Mouse (Mus musculus) midbrain, embryonic 11.5 days (tissue): ENCODE measurements around the gene Jak1. TPM values are rescaled to one million over a fixed set of nuclear protein-coding genes. Genes with fewer than 3 reads are reported as not detected.
A peak's percentile ranks its signal among the peaks of the same experiment; 100 is the strongest.

Experiments
- ATAC-seq: fragments of 200-750 bp; cut with Nextera tagmentation; 2 replicates; pipeline ENCODE4 v1.8.0; 2017; ENCODE audit warnings: moderate TSS enrichment, moderate library complexity; ENCODE audit not compliant: low FRiP score
- DNase-seq: peaks from one replicate; pipeline ENCODE4 v3.0.0; 2015; ENCODE audit warnings: low spot score; ENCODE audit errors: missing footprints
- H3K27ac ChIP-seq: fragments of 300-500 bp; sonication (generic); 2 replicates; pipeline ENCODE4 v1.5.1; 2014; ENCODE audit warnings: low read depth, low read length
- H3K27me3 ChIP-seq: fragments of 300-500 bp; sonication (generic); 2 replicates; pipeline ENCODE4 v1.6.1; 2014; ENCODE audit warnings: mild to moderate bottlenecking, low read length, moderate library complexity, mixed read lengths; ENCODE audit not compliant: control insufficient read depth, insufficient read depth
- H3K36me3 ChIP-seq: fragments of 300-500 bp; sonication (generic); 2 replicates; pipeline ENCODE4 v1.6.1; 2014; ENCODE audit warnings: mild to moderate bottlenecking, low read length, moderate library complexity, mixed read lengths; ENCODE audit not compliant: control insufficient read depth, insufficient read depth
- H3K4me1 ChIP-seq: fragments of 300-500 bp; sonication (generic); 2 replicates; pipeline ENCODE4 v1.6.1; 2014; ENCODE audit warnings: low read length; ENCODE audit not compliant: control insufficient read depth, insufficient read depth
- H3K4me2 ChIP-seq: fragments of 300-500 bp; sonication (generic); 2 replicates; pipeline ENCODE4 v1.6.1; 2014; ENCODE audit warnings: mild to moderate bottlenecking, moderate library complexity
- H3K4me3 ChIP-seq: fragments of 300-500 bp; sonication (generic); 2 replicates; pipeline ENCODE4 v1.5.1; 2014; ENCODE audit warnings: low read depth, low read length
- H3K9ac ChIP-seq: fragments of 300-500 bp; sonication (generic); 2 replicates; pipeline ENCODE4 v1.6.1; 2014; ENCODE audit warnings: low read length
- H3K9me3 ChIP-seq: fragments of 300-500 bp; sonication (generic); 2 replicates; pipeline ENCODE4 v1.6.1; 2016; ENCODE audit warnings: low read length; ENCODE audit not compliant: control insufficient read depth
- WGBS: fragments of 180-500 bp; shearing (Covaris S2); extraction: QIAGEN DNeasy Blood & Tissue Kit; methylation state at CpG from one replicate; pipeline ENCODE4 v1.1.7; 2014; 5-methylcytosine and 5-hydroxymethylcytosine counted together
- polyA plus RNA-seq: library from polyadenylated mRNA; unstranded; fragments of >200 nt; fragmentation: Nextera tagmentation; extraction: Ambion mirVana; gene quantifications from 2 replicates; pipeline ENCODE4 v1.2.1, GENCODE M21; 2014

The Jak1 gene
- polyA plus RNA-seq, 1 experiment from 2014 or later, result 52.2 TPM

DNA sequence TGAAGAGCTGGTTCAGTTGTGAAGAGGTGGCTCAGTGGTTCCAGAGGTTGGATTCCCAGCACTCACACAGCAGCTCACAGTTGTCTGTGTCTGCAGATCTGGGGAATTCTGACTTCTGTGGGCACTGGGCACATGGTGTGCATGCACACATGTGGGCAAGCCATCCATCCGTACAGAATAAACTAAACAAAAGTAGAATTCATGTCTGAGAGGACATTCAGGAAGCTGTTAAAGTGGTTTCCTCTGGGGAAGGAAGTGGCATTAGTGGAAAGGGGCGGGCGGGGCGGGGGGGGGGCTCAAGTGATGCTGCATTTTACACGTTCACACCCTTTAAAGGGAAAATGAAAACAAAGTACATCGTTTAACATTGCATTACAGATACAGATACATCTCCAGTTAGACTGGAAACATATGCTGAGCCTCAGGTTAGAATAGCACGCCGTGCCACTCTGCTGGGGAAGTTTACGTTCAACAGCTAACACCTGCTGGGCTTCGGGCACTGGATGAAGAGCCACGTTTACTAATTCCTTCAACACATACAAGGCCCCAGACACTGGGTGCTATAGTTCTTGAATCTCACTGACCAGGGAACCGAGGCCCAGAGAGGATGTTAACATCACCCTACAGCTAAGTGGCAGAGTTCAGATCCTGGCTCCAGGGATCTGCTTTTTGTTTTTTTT is 33.4 kb upstream of the Jak1 start:
- Histone ChIP-seq H3K27me3 (peaks cover 9% of the 10 kb centered on the region), H3K9ac (no peak overlapping the region), H3K4me3 (no peak overlapping the region), H3K4me2 (no peak overlapping the region), H3K27ac (no peak overlapping the region), H3K36me3 (no peaks in the 10 kb centered on the region), H3K4me1 (no peaks in the 10 kb centered on the region), H3K9me3 (no peaks in the 10 kb centered on the region)
- DNase-seq (no peak), ATAC-seq (no peak)
- WGBS, result 76% methylated on average over 12 of the region's 12 CpGs

DNA sequence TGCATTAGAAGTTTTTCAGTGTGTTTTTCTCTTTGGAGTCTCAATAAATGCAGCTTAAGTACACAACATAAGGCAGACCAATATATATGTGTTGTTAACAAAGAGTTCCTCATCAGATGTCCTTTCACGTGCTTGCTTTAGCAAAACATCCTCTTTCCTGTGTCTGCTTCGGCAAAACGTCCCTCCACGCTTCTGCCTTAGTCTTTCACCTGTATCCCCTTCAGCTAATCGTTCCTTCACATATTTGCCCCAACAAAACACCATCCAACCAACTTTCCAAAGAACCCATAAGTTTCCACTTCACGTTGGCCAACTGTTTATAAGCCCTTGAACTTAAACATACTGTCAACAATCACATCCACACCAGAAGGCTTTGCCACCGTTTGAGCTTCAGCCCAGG is 31.8 kb upstream of the Jak1 start:
- DNase-seq (no peak), ATAC-seq (no peak)
- H3K27me3 ChIP-seq, result peaks cover 21% of the 10 kb centered on the region
- peaks cover 11% of the 10 kb centered on the region; the same call in 1 of the 2 replicates for H3K4me1 ChIP-seq
- H3K4me3 ChIP-seq, result no peak overlapping the region
- H3K27ac ChIP-seq, result no peak overlapping the region
- H3K9me3 ChIP-seq, result no peaks in the 10 kb centered on the region
- 76% methylated on average over 7 of the region's 7 CpGs for WGBS
- no peak overlapping the region for H3K9ac ChIP-seq
- H3K4me2 ChIP-seq, result no peak overlapping the region
- H3K36me3 ChIP-seq, result no peaks in the 10 kb centered on the region

DNA sequence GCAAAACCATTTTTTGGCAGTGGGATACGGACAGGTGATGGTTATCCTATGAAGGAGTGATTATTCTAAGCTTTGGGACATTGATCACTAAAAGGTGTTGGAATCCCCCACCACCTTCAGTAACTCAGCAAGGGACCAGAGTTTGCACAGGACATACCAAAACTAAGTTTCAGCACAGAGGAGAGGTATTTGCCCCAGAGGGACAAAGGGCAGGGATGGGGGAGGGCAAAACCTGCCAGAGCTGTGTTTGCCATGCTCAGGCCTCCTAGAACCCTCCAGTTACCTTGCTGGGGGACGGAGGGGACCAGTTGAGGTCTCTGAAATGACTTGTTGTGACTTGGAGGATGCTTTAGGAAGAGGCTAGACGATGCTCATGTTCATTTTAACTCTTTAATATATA is 30.7 kb upstream of the Jak1 start:
- Histone ChIP-seq H3K27ac (no peak overlapping the region), H3K27me3 (peaks cover 29% of the 10 kb centered on the region), H3K4me3 (no peak overlapping the region), H3K9ac (no peak overlapping the region), H3K4me1 (peaks cover 13% of the 10 kb centered on the region; the same call in 1 of the 2 replicates), H3K36me3 (no peaks in the 10 kb centered on the region), H3K4me2 (no peak overlapping the region), H3K9me3 (no peaks in the 10 kb centered on the region)
- ATAC-seq (no peak), DNase-seq (no peak)
- WGBS, result 77% methylated on average over 3 of the region's 3 CpGs

DNA sequence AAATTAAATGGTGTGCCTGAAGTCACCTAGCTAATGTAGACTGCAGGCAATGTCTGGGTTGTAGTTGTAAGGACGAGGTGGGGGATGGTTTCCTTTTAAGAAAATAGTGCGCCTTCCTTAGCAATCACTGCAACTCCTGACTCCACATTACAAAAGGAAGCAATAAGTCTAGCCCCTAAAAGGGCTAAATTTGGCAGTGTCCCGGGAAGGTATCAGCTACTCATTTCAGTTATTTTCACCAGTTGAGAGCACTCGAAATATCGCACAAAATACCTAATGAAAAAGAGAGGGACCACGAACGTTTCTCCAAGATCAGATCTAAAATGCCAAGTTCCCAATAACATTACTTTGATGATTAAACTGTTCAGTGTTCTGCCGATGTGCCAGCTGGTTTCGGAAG is 28.6 kb upstream of the Jak1 start:
- Histone ChIP-seq H3K4me1 (peaks cover 13% of the 10 kb centered on the region; the same call in 1 of the 2 replicates), H3K9ac (no peak overlapping the region), H3K4me3 (no peak overlapping the region), H3K27me3 (peaks cover 34% of the 10 kb centered on the region), H3K27ac (no peak overlapping the region), H3K36me3 (no peaks in the 10 kb centered on the region), H3K9me3 (no peaks in the 10 kb centered on the region), H3K4me2 (peak overlapping the region; percentile 82; the same call in 1 of the 2 replicates)
- 41% methylated on average over 9 of the region's 9 CpGs for WGBS
- no peak for ATAC-seq
- peak; percentile 92 for DNase-seq

DNA sequence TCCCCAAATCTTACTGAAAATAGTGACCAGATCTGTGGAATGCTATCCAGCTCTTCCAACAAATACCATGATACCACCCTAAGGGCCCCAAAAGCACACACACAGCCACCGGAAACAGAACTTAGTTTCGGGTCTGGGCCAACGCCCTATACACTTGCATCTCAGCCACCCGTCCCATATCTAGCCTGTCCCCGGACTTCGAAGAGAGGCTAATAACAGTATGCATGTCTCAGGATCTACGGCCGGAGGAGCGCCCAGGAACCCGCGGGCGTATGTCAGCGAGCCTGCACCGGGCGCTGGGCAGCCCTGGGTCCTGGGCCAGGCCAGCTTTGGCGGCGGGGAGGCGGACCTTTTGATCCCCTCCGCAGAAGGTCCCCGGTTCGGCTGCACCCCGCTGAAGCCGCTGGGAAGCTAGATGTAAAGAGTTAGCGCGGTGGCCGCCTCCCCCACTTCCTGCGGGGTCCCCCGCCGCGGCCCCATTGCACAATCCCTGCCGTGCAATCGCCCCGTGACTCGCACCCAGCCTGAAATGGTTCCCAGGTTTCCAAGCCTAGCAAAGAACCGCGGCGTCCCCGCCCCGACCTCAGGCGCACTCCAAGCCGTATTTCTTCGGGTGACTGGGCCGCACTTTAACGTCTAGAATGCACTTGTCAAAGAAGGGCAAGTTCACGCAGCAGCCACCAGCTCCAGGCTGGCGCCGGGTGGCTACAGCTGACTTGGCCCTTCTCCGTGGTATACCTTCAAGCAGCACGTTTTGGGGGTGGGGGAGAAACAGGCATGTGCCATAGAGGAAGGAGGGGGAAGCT is 27.9 kb upstream of the Jak1 start:
- Histone ChIP-seq H3K9ac (peak overlapping the region; percentile 49), H3K4me3 (peak overlapping the region; percentile 42), H3K27ac (no peak overlapping the region), H3K4me1 (peaks cover 13% of the 10 kb centered on the region; the same call in 1 of the 2 replicates), H3K9me3 (no peaks in the 10 kb centered on the region), H3K27me3 (peaks cover 34% of the 10 kb centered on the region), H3K36me3 (no peaks in the 10 kb centered on the region), H3K4me2 (peak overlapping the region; percentile 82)
- peak; percentile 60 for ATAC-seq
- WGBS, result under 1% methylated on average over 49 of the region's 49 CpGs
- peak; percentile 95 for DNase-seq

DNA sequence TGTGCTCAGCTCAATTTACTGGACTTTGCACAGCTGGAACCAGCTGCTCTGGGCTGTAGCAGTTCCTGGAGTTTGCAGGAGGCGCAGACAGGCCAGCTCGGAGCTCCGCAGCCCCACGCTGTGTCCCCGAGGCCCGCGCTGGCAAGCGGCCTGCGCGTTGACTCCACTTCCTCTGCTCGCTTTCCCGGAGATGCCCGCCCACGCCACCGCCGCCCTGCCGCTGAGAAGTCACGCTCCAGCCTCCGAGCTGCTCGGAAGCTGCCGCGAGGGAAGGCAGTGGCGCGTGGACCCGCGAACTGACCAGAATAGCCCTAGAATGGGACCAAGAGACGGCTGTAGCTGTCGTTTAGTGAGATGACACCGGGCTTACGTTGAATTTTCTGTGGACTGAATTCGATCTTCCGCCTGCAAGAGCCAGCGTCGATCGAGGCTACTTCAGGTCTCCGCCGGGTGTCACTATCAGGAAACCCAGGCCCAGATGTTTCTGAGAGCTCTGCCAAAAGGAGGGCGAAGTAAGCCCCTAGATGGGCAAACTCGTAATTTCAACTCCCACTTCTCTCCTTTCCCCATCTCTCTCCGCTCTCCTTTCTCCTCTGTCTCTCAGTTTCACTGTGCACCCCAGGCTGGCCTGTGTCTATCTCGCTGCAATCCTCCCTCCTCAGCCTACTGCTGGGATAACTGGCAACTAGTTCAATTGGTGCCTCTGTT is 27.1 kb upstream of the Jak1 start:
- ATAC-seq (peak; percentile 56; the same call in 1 of the 2 replicates), DNase-seq (peak; percentile 94)
- Histone ChIP-seq H3K27me3 (peaks cover 34% of the 10 kb centered on the region), H3K4me2 (peak overlapping the region; percentile 82), H3K4me3 (peak overlapping the region; percentile 42), H3K4me1 (peaks cover 13% of the 10 kb centered on the region; the same call in 1 of the 2 replicates), H3K27ac (no peak overlapping the region), H3K36me3 (no peaks in the 10 kb centered on the region), H3K9ac (peak overlapping the region; percentile 52), H3K9me3 (no peaks in the 10 kb centered on the region)
- 1% methylated on average over 41 of the region's 41 CpGs for WGBS

DNA sequence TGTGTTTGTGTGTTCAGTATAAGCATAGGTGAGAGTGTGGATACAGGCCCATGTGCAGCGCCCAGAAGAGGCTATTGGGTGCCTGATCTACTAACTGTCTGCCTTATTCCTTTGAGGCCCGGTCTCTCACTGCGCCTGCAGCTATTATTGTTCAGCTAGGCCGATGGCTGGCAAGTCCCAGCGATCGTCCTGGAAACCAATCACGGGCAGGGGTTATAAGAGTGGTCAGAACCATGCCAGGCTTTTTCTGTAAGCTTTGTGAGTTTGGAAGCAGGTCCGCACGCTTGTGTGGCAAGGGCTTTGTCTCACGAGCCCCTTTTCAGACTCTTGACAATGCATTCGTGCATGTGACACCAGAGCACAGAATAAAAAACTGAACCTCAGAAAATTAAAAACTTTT is 23.2 kb upstream of the Jak1 start:
- Histone ChIP-seq H3K27me3 (peaks cover 24% of the 10 kb centered on the region), H3K4me3 (no peak overlapping the region)
- DNase-seq, result no peak

DNA sequence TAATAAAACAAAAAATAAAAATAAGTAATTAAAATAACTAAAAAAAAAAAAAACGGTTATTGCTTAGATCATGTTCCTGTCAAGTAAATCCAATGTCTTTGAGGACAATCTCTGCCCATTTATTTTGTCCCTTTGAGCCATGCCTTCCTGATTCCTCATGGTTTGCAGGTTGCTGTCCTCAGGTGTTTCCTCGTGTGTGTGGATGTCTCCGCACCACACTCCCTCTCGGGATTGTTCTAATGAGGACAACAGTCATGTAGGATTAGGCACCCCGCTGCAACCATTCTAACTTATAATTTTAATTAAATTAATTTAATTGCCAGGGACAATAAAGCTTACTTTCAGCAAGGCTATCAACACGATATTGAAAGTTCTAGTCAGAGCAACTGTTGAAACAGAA is 21.5 kb upstream of the Jak1 start:
- DNase-seq (peak; percentile 57), ATAC-seq (no peak)
- Histone ChIP-seq H3K4me1 (no peaks in the 10 kb centered on the region), H3K9me3 (no peaks in the 10 kb centered on the region), H3K9ac (no peak overlapping the region), H3K4me3 (no peak overlapping the region), H3K36me3 (no peaks in the 10 kb centered on the region), H3K4me2 (no peak overlapping the region), H3K27ac (no peak overlapping the region), H3K27me3 (peaks cover 12% of the 10 kb centered on the region)
- 83% methylated on average over 6 of the region's 6 CpGs for WGBS

More for the DNA sequence above, 23.2 kb upstream of the Jak1 start:
- no peak for ATAC-seq
- Histone ChIP-seq H3K9me3 (no peaks in the 10 kb centered on the region), H3K4me2 (no peak overlapping the region), H3K36me3 (no peaks in the 10 kb centered on the region), H3K4me1 (peaks cover 13% of the 10 kb centered on the region; the same call in 1 of the 2 replicates), H3K27ac (no peak overlapping the region), H3K9ac (no peak overlapping the region)
- WGBS, result 49% methylated on average over 11 of the region's 11 CpGs
